Mouse (Mus musculus): ENCODE results near the gene Msmo1.

- no peak for TF ChIP-seq POLR2A (IDR thresholded peaks at IDR 0.05; ENCODE audit: extremely low read depth, insufficient read depth, low read length)
- TF ChIP-seq CTCF (IDR thresholded peaks at IDR 0.05; ENCODE audit: low read depth, low read length) = no peak
These were observed 37.2 kb upstream of the Msmo1 start for GRCm38 (mm10) chr8:64770814-64771213.

Data from liver, adult 2 months (tissue).